Mouse (Mus musculus) adrenal gland, postnatal 25 days (tissue): ENCODE data around the gene Igtp. TPM values are rescaled to one million over a fixed set of nuclear protein-coding genes. Genes with fewer than 3 reads are reported as not detected.
"Not testable (repeated sequence)": the region's sequence is repeated elsewhere in the genome, so short reads cannot be mapped to it uniquely, and the experiment has no call there.

Experiments
- DNase-seq: peaks from one replicate; pipeline ENCODE4 v3.0.0; 2021; ENCODE audit warnings: mixed read lengths
- total RNA-seq: library from RNA; stranded (reverse); gene quantifications from 2 replicates; pipeline ENCODE4 v1.2.3, GENCODE M21; 2021

Gene Igtp
- total RNA-seq, 1 experiment from 2014 or later, result 11.8 TPM

DNA sequence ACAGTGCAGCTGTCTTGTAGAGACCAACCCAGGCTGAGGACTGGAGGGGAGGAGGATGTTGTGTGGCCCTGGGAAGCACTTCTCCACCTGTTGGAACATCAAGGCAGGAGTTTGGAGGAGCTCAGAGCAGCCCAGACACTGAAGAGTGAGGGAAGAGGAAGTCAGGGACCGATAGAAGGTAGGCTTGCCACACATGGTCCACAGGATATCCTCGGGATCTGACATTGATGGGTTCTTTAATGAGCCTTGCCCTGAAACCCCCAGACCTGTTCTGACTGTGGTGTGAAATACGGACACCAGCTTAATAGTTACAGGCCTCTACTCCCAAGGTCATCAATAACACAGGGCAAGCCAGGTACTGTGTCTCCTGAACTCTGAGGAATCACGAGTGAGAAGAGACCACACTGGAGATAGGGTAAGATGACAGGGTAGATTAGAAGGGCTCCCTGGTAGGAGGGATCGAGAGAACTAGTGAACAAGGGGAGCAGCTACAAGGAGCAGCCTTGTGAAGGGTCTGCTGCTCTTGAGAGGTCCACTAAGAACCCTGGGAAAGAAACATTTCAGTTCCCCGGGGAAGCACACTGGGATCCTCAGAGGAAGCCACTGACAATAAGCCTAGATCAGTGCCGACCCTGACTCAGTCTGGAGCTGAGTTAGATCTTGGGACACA, 14.5 kb downstream of the Igtp start:
- DNase-seq, result no peak

DNA sequence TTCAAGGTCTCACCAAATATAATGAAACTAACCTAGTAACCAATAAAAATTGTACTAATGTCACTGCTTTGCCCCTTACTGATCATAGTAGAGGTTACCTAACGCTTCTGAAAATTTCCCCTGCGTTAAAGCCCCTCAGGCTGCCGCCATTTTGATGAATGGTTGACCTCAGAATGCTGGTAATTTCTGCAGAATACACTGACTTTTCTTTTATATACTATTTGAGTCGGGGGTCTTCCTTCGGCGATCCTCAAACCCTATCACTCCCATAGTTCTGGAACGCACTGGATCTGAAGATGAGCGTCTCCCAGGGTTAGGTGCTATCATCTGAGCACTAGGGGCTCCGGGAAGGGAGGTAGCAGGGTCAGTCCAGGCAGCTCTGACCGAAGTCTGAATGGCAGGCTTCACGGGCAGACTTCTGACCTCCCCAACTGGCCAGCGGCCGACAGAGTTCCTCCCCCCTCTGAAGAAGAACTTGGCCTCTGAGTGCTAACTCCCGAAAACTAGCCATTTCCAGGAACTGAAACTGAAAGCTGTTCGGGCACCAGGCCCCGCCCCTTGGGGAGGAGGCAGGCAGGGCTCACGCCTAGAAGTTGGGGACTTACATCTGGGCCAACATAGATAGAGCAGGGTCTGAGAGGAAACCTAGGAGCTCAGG, 15.2 kb downstream of the Igtp start:
- peak; percentile 86 for DNase-seq

- DNase-seq, result not testable (repeated sequence)
Observed at GRCm38 (mm10) chr11:58215049-58215430, 15.7 kb downstream of the Igtp start.

DNA sequence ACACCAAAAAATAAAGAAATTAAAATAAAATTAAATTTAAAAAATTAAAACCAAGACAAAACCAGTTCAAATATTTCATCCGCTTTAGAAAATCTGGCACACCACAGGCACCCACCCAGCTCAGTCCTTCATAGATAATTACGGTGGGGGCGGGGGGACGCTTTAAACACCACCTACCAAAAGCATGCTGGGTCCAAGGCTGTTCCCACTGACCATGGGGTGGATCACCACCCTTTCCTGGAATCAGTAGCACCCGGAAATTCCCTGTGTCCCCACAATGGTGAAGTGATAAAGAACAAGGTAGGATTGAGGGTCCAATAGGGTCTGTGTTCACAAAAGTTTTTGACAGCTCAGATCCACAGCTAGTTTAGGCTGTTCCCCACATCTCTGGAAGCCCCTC, 16.5 kb downstream of the Igtp start:
- no peak for DNase-seq

- no peak for DNase-seq
Observed at GRCm38 (mm10) chr11:58216823-58217222, 17.5 kb downstream of the Igtp start.

DNA sequence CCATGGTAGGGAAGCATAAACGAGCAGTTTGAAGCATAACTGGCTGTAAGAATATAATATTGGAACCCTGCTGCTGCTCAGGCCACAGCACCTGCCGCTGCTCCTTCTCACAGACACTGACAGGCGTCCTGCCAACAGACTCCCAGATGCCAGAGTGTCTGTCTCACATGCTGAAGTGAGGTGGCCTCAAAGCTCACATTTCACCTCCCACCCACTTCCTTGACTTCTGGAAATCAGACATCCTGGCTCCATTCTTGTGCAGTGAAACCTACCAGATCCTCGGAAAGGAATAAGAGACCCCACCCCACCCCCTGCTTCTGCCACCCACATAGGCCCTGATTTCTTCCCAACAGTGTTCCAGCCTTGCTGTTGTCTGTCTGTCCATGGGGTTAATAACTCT, 24.4 kb downstream of the Igtp start:
- no peak for DNase-seq

- DNase-seq, result no peak
Observed at GRCm38 (mm10) chr11:58224313-58224712, 25.0 kb downstream of the Igtp start.

- DNase-seq, result not testable (repeated sequence)
Observed at GRCm38 (mm10) chr11:58224872-58225271, 25.5 kb downstream of the Igtp start.

- peak; percentile 67 for DNase-seq
Observed at GRCm38 (mm10) chr11:58225655-58226054, 26.3 kb downstream of the Igtp start.

DNA sequence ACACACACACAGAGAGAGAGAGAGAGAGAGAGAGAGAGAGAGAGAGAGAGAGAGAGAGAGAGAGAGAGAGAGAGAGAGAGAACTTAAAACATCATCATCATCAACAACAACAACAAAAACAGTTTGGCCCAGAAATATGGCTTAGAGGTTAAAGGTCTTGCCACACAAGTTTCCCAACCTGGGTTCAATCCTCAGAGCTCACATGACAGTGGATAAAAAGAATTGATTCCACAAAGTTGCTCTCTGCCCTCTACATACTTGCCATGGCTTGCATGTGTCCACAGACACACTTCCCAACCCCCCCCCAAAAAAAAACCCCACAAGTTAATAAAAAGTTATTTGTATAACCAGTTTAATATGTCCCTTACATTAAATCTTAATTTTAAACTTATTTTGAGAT, 27.1 kb downstream of the Igtp start:
- DNase-seq, result no peak

- DNase-seq, result not testable (repeated sequence)
Observed at GRCm38 (mm10) chr11:58228021-58228420, 28.7 kb downstream of the Igtp start.

GRCm38 (mm10) chr11:58230396-58230910, 31.1 kb downstream of the Igtp start:
- no peak for DNase-seq

GRCm38 (mm10) chr11:58231156-58231555, 31.8 kb downstream of the Igtp start:
- DNase-seq, result no peak

DNA sequence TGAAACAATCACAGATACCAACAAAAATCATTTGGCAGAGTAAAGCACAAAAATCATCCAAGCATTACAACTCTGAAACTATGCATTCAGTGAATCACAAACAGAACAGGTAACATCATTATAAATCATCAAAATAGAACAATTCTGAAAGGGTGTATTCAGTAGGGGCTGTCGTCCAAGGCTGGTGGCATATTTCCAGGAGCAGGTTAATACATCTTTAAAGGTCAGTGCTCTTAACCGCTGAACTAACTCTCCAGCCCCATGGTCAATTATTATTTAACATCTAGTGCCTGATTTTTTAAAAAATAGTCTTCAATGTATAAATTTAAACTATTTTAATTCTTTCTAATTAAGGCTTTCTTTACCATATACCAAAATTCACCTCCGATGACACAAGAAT, 35.2 kb downstream of the Igtp start:
- not testable (repeated sequence) for DNase-seq

GRCm38 (mm10) chr11:58235152-58235551, 35.8 kb downstream of the Igtp start:
- no peak for DNase-seq

GRCm38 (mm10) chr11:58238840-58239791, 39.8 kb downstream of the Igtp start:
- DNase-seq, result peak; percentile 53

GRCm38 (mm10) chr11:58247294-58247693, 47.9 kb downstream of the Igtp start:
- DNase-seq, result no peak

DNA sequence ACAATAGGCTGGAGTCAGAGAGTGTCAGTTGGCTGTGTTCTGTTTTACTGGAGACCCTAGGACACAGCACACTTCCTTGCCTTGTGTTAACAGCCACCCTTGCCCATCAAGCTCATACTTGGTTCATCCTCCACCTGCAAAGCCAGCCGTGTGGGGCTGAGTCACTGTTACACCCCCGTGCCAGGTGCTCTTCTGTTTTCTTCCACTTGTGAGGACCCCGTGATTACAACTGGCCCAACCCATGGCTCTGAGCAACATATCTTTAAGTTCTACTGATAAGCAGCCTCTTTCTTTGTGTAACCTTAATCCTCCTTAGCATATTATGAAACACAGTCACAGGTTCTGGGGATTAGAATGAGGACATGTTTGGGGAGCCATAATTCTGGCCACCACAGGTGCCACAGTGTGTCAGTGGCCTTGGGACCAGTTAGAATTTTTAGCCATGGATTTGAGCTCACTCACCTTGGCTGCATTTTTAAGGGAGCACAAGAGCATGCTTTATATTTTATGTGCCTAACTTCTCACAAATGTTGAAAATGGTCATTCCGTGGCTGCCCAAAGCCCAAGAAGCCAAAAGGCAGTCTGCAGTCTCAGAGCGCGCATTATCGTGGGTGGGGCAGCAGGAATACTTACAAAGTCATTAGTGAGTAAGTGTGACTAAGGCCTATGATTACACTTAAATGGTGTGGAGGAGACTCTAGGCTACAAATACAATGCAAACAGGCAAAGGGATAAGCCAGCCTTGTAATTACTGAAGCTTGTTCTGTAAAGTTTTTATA, 50.0 kb downstream of the Igtp start:
- no peak for DNase-seq

DNA sequence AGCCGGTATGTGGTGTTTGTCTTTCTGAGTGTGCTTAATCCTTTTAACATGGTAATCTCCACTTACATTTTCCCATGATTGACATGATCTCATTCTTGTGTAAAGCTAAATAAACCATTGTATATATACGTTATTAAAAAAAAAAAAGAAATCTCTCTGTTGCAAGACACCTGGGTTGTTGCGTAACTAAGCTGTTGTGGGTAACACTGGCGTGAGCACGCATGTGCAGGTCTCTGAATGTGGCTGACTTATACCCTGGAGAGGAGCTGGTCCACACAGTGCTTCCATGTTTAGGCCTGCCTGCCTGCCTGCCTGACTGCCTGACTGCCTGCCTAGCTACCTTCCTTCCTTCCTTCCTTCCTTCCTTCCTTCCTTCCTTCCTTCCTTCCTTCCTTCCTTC, 51.2 kb downstream of the Igtp start:
- DNase-seq, result no peak

- no peak for DNase-seq
Observed at GRCm38 (mm10) chr11:58254411-58254810, 55.1 kb downstream of the Igtp start.
